Mouse (Mus musculus) CD4-positive helper T cell, adult 2 months (primary cell): ENCODE results near the gene Rps11.
"Not testable (repeated sequence)": the region's sequence is repeated elsewhere in the genome, so short reads cannot be mapped to it uniquely, and the experiment has no call there.

Experiments used
- DNase-seq: peaks from one replicate; pipeline ENCODE4 v3.0.0-alpha.2; 2012; ENCODE audit warnings: low read depth, missing footprints, low spot score

Rps11 gene

GRCm38 (mm10) chr7:45133446-45134159, 9.4 kb upstream of the Rps11 start:
- DNase-seq, result no peak

GRCm38 (mm10) chr7:45131850-45132249, 7.6 kb upstream of the Rps11 start:
- DNase-seq, result no peak

- no peak for DNase-seq
These were observed 5.7 kb upstream of the Rps11 start for GRCm38 (mm10) chr7:45129776-45130512.

- no peak for DNase-seq
These were observed 5.1 kb upstream of the Rps11 start for GRCm38 (mm10) chr7:45129318-45129717.

- peak; percentile 100 for DNase-seq
These were observed 4.5 kb upstream of the Rps11 start, which contains the start of gene Rpl13a for GRCm38 (mm10) chr7:45128624-45129246. Gene Rpl13a, minus strand, starts transcription at chr7:45128761.

- peak; percentile 20 for DNase-seq
These were observed 3.5 kb upstream of the Rps11 start for GRCm38 (mm10) chr7:45127700-45128224.

- peak; percentile 52 for DNase-seq
These were observed 2.8 kb upstream of the Rps11 start for GRCm38 (mm10) chr7:45126844-45127699.

GRCm38 (mm10) chr7:45126147-45126843, 2.1 kb upstream of the Rps11 start:
- no peak for DNase-seq

- DNase-seq, result not testable (repeated sequence)
These were observed 1.4 kb upstream of the Rps11 start for GRCm38 (mm10) chr7:45125649-45126048.

GRCm38 (mm10) chr7:45125144-45125600, 933 bp upstream of the Rps11 start:
- DNase-seq, result peak; percentile 69

GRCm38 (mm10) chr7:45123186-45123570, 1.1 kb downstream of the Rps11 start:
- DNase-seq, result peak; percentile 53

GRCm38 (mm10) chr7:45122561-45123185, 1.6 kb downstream of the Rps11 start:
- DNase-seq, result peak; percentile 26

GRCm38 (mm10) chr7:45121966-45122365, 2.3 kb downstream of the Rps11 start:
- no peak for DNase-seq

- DNase-seq, result peak; percentile 92
These were observed 2.8 kb downstream of the Rps11 start for GRCm38 (mm10) chr7:45121404-45121803.

- peak; percentile 55 for DNase-seq
These were observed 4.2 kb downstream of the Rps11 start for GRCm38 (mm10) chr7:45119780-45120709.

GRCm38 (mm10) chr7:45118336-45118735, 5.9 kb downstream of the Rps11 start:
- no peak for DNase-seq

GRCm38 (mm10) chr7:45117566-45117965, 6.7 kb downstream of the Rps11 start:
- DNase-seq, result no peak

- DNase-seq, result no peak
These were observed 10.8 kb downstream of the Rps11 start for GRCm38 (mm10) chr7:45113476-45113875.

GRCm38 (mm10) chr7:45112529-45112928, 11.7 kb downstream of the Rps11 start:
- DNase-seq, result no peak
